Mouse (Mus musculus) forebrain, embryonic 16.5 days (tissue): Measurements from ENCODE around the gene Gm20388. TPM values are rescaled to one million over a fixed set of nuclear protein-coding genes. Genes with fewer than 3 reads are reported as not detected.

ENCODE experiments used
- ATAC-seq: fragments of 200-750 bp; cut with Nextera tagmentation; 2 replicates; pipeline ENCODE4 v1.8.0; 2017; ENCODE audit warnings: mild to moderate bottlenecking, moderate library complexity
- H3K27ac ChIP-seq: fragments of 300-500 bp; sonication (generic); 2 replicates; pipeline ENCODE4 v1.5.1; 2014; ENCODE audit warnings: low read length, control low read depth
- H3K27me3 ChIP-seq: fragments of 300-500 bp; sonication (generic); replicated peaks from 2 replicates; pipeline ENCODE4 v1.6.1; 2014; ENCODE audit warnings: low read length; ENCODE audit not compliant: control insufficient read depth, insufficient read depth
- H3K36me3 ChIP-seq: fragments of 300-500 bp; sonication (generic); 2 replicates; pipeline ENCODE4 v1.6.1; 2014; ENCODE audit not compliant: control insufficient read depth, insufficient read depth
- H3K4me1 ChIP-seq: fragments of 300-500 bp; sonication (generic); replicated peaks from 2 replicates; pipeline ENCODE4 v1.6.1; 2014; ENCODE audit warnings: low read length; ENCODE audit not compliant: control insufficient read depth, insufficient read depth
- H3K4me2 ChIP-seq: fragments of 300-500 bp; sonication (generic); 2 replicates; pipeline ENCODE4 v1.6.1; 2014; ENCODE audit warnings: mild to moderate bottlenecking, low read length, control low read depth
- H3K4me3 ChIP-seq: fragments of 300-500 bp; sonication (generic); replicated peaks from 2 replicates; pipeline ENCODE4 v1.5.1; 2014; ENCODE audit warnings: mild to moderate bottlenecking, low read length, control low read depth
- H3K9ac ChIP-seq: fragments of 300-500 bp; sonication (generic); replicated peaks from 2 replicates; pipeline ENCODE4 v1.6.1; 2014; ENCODE audit warnings: low read depth, low read length, control low read depth
- H3K9me3 ChIP-seq: fragments of 300-500 bp; sonication (generic); 2 replicates; pipeline ENCODE4 v1.6.1; 2016; ENCODE audit warnings: low read length; ENCODE audit not compliant: control insufficient read depth
- WGBS: fragments of 180-500 bp; shearing (Covaris S2); extraction: QIAGEN DNeasy Blood & Tissue Kit; methylation state at CpG from one replicate; pipeline ENCODE4 v1.1.7; 2014; 5-methylcytosine and 5-hydroxymethylcytosine counted together
- polyA plus RNA-seq: library from polyadenylated mRNA; unstranded; fragments of >200 nt; fragmentation: Nextera tagmentation; extraction: Ambion mirVana; gene quantifications from 2 replicates; pipeline ENCODE4 v1.2.1, GENCODE M21; 2015

Gm20388 gene
- polyA plus RNA-seq, 1 experiment from 2014 or later = 4.7 TPM

DNA sequence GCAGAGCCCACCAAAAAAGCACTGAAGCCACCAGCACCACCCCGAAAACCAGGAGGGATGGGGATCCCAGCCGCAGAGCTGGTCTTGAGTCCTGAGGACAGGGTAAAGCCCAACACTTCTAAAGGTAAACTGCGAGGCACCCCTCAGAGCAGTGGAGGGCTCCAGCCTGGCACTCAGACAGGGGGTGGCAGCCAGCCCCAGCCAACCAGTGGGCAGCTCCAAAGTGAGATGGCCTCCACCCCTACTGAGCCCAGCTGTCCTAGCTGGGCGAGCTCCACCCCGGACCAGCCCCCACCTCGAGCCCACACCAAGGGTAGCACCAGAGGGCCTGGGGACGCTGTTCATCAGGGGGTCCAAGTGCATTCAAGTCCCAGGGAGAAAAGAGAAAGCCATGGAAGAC is 2359.9 kb downstream of the Gm20388 start:
- Histone ChIP-seq H3K9me3 (no peaks in the 10 kb centered on the region), H3K27me3 (0 out of 2 replicates have a peak, but pooled peaks cover 2% of the 10 kb centered on the region), H3K27ac (no peak overlapping the region), H3K4me1 (peaks cover 12% of the 10 kb centered on the region), H3K9ac (no peak overlapping the region), H3K4me3 (no peak overlapping the region), H3K36me3 (no peaks in the 10 kb centered on the region), H3K4me2 (no peak overlapping the region)
- WGBS = 71% methylated on average over 7 of the region's 7 CpGs
- no peak for ATAC-seq

DNA sequence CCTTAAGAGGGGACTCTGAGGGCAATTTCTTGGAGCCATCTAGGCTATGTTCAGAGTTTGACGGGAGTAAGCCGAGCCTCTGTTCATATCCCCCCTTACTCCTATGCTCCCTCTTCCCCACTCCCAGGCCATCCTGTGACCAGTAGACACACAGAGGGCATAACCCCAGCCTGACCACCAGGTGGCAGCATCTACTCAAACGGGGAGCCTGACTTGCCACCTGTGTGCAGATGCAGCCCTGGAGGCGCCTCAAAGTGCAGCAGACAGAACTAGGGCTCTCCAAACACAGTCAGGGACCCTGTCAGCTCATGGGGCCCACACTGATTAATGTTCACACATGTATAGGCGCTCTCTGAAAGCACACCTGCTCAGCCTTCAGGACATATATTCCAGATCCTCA is 2362.5 kb downstream of the Gm20388 start:
- peak; percentile 51 for ATAC-seq
- Histone ChIP-seq H3K4me1 (peaks cover 7% of the 10 kb centered on the region), H3K9me3 (no peaks in the 10 kb centered on the region), H3K4me2 (no peak overlapping the region), H3K27me3 (0 out of 2 replicates have a peak, but pooled peaks cover 2% of the 10 kb centered on the region), H3K36me3 (no peaks in the 10 kb centered on the region), H3K4me3 (no peak overlapping the region), H3K9ac (no peak overlapping the region), H3K27ac (no peak overlapping the region)
- WGBS = 5% methylated on average over 5 of the region's 5 CpGs

DNA sequence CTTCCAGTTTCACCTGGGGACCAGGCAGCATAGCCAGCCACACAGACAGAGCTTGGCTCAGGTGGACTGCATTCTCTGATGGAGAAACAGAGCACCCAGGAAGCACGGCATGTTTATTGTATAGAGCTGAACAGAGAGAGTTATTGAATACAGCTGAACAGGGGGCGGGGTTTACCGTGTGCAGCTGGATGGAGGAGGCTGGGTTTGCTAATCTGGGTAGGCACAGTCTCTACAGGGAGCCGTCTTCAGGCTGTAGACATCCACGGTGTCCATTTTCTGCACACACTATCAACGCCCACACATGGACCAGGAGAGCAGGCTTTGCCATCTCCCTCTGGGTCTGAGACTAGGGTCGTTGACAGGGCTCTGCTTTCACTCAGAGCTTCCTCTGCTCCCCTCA is 2363.2 kb downstream of the Gm20388 start:
- H3K27me3 ChIP-seq = 0 out of 2 replicates have a peak, but pooled peaks cover 2% of the 10 kb centered on the region
- no peaks in the 10 kb centered on the region for H3K36me3 ChIP-seq
- H3K9ac ChIP-seq = no peak overlapping the region
- no peak overlapping the region for H3K4me3 ChIP-seq
- H3K9me3 ChIP-seq = no peaks in the 10 kb centered on the region
- WGBS = 31% methylated on average over 7 of the region's 7 CpGs
- no peak for ATAC-seq
- H3K4me1 ChIP-seq = peaks cover 4% of the 10 kb centered on the region
- no peak overlapping the region for H3K27ac ChIP-seq
- H3K4me2 ChIP-seq = no peak overlapping the region

DNA sequence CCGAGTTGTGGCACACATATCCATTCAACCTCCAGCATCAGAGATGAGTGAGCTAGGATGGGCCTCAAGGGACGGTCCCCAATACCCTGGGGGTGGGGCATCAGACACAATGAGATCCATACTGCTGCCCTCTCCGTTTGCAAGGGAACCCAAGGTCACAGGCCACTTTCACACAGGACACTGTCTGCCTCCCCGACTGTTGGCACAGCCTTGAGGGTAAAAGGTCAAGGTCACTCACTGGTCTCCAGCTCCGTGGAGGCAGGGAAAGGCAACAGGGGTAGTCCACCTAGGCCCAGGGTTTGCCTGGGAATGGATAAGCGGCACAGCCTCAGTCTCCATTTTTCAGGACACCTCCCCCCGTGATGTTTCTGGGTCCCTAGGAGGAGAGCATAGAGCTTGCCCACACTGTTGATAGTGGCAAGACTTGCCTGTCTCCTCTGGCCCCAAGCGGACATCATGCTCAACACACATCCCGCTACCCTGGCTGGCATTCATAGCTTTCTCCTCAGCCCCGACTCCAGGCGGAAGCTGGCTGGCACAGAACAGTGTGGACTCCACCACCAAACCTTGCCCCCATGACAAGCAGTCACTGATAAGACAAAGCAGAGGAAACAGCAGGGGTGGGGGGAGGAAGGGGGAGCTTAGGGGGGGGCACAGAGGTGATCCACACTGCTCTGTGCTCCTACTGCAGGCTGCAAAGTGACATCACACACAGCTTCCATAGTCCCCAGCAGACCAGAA is 2364.2 kb downstream of the Gm20388 start:
- no peaks in the 10 kb centered on the region for H3K9me3 ChIP-seq
- no peaks in the 10 kb centered on the region for H3K4me1 ChIP-seq
- H3K4me3 ChIP-seq = no peak overlapping the region
- H3K27ac ChIP-seq = no peak overlapping the region
- WGBS = 77% methylated on average over 11 of the region's 11 CpGs
- no peak overlapping the region for H3K9ac ChIP-seq
- ATAC-seq = no peak
- H3K36me3 ChIP-seq = no peaks in the 10 kb centered on the region
- no peak overlapping the region for H3K4me2 ChIP-seq
- 0 out of 2 replicates have a peak, but pooled peaks cover 2% of the 10 kb centered on the region for H3K27me3 ChIP-seq

DNA sequence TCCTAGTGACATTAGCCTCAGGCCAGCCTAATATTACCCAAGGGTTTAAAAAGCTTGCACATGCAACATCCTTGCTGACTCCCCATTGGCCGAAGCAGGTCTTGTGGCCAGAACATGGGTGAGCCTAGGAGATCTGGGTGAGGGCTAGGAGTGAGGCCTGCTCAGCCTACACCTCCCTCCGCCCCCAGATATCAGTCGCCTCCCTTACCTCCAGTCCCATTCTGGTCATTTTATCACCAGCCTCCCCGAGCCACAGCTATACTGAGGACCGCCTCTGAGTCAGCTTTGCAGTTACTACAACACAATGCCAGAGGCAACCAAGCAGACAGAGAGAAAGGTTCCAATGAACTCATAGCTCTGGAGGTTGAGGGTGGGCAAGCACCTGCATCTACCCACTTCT is 2365.7 kb downstream of the Gm20388 start:
- Histone ChIP-seq H3K4me2 (no peak overlapping the region), H3K4me1 (no peaks in the 10 kb centered on the region), H3K4me3 (no peak overlapping the region), H3K36me3 (no peaks in the 10 kb centered on the region), H3K9me3 (no peaks in the 10 kb centered on the region), H3K9ac (no peak overlapping the region), H3K27ac (no peak overlapping the region), H3K27me3 (no peaks in the 10 kb centered on the region)
- 84% methylated on average over 5 of the region's 5 CpGs for WGBS
- no peak for ATAC-seq

DNA sequence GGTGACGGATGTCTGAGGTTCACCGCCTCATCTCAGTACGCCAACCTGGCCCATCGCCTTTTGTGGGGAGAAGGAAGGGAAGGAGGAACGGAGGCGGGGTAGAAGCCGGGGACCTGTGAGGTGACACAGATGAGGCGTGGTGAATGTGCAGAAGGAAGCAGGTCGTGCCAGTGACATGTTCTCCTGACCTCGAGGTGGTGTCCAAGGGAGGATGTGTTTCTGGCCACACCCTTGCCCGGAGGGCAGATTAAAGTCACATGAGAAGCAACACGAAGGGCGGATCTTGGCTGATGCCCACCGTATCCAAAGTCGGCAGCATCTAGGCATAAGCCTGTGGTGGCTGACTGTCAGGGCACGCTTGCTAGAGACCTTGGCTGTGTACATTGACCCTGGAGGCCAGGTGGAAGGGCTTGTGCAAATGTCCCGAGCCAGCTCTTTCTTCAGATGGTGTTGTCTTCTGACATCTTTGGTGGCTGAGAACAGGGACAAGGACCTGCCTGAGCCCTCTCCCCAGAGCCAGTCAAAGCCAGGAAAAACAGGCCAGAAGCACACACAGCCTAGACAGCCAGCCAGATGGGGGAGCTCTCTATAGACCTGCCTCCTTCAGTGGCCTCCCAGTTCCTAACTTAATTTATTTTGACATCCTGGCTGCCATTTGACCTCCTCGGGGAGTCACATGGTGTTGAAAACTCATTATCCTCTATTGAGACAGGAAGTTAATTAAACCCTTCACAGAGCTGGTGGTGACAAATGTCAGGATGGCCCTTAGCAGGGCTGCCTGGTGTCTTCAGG is 2366.8 kb downstream of the Gm20388 start:
- Histone ChIP-seq H3K4me1 (peaks cover under 1% of the 10 kb centered on the region), H3K9ac (no peak overlapping the region), H3K4me3 (no peak overlapping the region), H3K27me3 (no peaks in the 10 kb centered on the region), H3K36me3 (no peaks in the 10 kb centered on the region), H3K27ac (no peak overlapping the region), H3K4me2 (no peak overlapping the region), H3K9me3 (no peaks in the 10 kb centered on the region)
- WGBS = 80% methylated on average over 18 of the region's 18 CpGs
- no peak for ATAC-seq

DNA sequence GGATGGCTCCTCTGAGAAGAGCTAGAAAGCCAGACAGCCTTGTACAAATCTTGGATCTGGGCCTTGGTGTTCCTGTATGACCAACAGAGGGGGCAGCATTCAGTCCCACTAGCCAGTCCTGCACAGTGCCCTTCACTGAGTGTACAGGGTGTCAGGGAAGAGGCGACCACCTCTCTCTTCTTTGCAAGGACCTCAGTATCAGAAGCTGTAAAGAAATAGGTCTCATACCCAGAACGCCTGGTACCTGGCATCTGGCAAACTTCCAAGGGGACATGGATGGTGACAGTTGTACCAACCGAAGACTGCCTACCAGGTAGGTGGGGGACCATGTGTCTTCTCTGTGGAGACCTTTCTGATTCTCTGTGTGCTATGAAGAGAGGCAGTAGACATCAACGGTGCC is 2369.5 kb downstream of the Gm20388 start:
- no peak overlapping the region for H3K9ac ChIP-seq
- H3K9me3 ChIP-seq = no peaks in the 10 kb centered on the region
- no peak for ATAC-seq

DNA sequence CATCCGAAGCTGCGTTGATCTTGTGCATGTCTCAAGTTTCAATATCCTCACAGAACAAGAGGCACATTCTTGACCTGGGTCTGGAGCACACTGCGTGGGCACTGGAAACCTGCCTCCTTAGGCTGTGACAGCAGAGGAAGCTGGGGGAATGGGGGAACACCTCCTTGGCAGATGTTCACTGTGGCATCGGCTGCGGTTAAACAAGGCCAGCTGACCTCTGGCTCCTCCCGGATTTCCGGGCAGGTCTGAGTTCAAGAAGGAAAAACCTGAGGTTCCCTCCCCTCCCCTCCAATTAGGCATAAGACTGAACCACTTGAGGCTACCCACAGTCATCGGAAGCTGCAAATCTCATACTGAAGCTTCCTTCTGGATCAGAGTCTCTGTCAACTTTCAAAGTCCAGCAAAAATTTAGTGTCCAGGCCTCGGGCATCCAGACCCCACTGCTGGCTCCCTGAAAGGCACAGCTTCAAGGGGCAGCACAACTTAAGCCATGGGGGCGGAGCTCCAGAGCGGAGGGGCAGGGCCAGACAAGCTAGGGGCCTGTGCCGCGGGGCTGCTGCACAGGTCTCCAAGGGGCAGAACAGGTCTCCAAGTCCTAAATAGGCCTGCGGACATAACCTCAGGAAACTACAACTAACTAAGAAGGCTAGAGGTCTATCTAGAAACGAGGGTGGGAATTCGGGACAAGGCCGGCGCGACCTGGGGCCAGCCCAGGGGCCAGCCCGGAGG is 2370.1 kb downstream of the Gm20388 start:
- Histone ChIP-seq H3K27ac (0 out of 2 replicates have a peak overlapping the region, but pooled peaks have one; percentile 16), H3K36me3 (no peaks in the 10 kb centered on the region), H3K27me3 (peaks cover 9% of the 10 kb centered on the region), H3K9ac (no peak overlapping the region), H3K4me2 (peak overlapping the region; percentile 86), H3K4me1 (peaks cover 26% of the 10 kb centered on the region), H3K9me3 (no peaks in the 10 kb centered on the region), H3K4me3 (no peak overlapping the region; the same call in 1 of the 2 replicates)
- WGBS = 15% methylated on average over 20 of the region's 20 CpGs
- ATAC-seq = peak; percentile 13

More for the DNA sequence above, 2369.5 kb downstream of the Gm20388 start:
- no peak overlapping the region for H3K4me3 ChIP-seq
- H3K27me3 ChIP-seq = peaks cover 6% of the 10 kb centered on the region
- H3K4me2 ChIP-seq = no peak overlapping the region
- H3K27ac ChIP-seq = no peak overlapping the region
- H3K4me1 ChIP-seq = peaks cover 26% of the 10 kb centered on the region
- H3K36me3 ChIP-seq = no peaks in the 10 kb centered on the region
- WGBS = 75% methylated on average over 4 of the region's 4 CpGs
